Mouse (Mus musculus): ENCODE data around the gene Slc35d3. TPM values are rescaled to one million over a fixed set of nuclear protein-coding genes. Genes with fewer than 3 reads are reported as not detected.

Slc35d3 gene
- total and polyA plus RNA-seq, 2 experiments from 2014 or later: 2.2 to 2.5 TPM

DNA sequence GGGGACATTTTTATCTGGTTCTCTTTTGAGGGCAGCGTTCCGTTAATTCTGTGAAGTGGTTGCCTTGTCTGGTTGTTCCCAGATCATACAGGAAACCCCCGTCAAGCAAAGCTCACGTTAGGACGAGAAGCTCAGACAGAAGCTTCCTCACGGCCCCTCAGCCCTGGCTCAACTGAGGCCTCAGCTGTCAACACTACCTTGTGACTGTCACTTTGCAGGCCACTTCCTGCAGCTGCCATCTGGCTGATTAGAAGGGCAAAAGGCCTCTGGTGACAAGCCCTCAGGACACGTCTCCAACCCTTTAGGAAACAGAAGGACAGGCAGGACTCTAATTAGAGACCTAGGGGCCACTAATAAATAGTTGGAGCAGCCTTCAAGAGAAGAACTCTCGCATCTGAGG lies 35.9 kb downstream of the Slc35d3 start:
- H3K36me3 ChIP-seq (ENCODE audit: insufficient read depth): no peaks in the 10 kb centered on the region
- no peak overlapping the region for H3K4me3 ChIP-seq (ENCODE audit: low read depth, low read length)
- H3K4me2 ChIP-seq (ENCODE audit: low read depth): no peak overlapping the region
- H3K27me3 ChIP-seq (ENCODE audit: insufficient read depth, low read length): no peaks in the 10 kb centered on the region
- WGBS: 56% methylated on average over 8 of the region's 8 CpGs
- no peak for TF ChIP-seq CTCF (IDR thresholded peaks at IDR 0.05; ENCODE audit: low read depth)
- no peak overlapping the region for H3K9ac ChIP-seq
- DNase-seq: no peak
- H3K4me1 ChIP-seq (ENCODE audit: insufficient read depth): no peaks in the 10 kb centered on the region
- no peak overlapping the region for H3K27ac ChIP-seq (ENCODE audit: low read depth, low read length)
- H3K9me3 ChIP-seq (ENCODE audit: low read length): no peaks in the 10 kb centered on the region
- ATAC-seq: no peak

DNA sequence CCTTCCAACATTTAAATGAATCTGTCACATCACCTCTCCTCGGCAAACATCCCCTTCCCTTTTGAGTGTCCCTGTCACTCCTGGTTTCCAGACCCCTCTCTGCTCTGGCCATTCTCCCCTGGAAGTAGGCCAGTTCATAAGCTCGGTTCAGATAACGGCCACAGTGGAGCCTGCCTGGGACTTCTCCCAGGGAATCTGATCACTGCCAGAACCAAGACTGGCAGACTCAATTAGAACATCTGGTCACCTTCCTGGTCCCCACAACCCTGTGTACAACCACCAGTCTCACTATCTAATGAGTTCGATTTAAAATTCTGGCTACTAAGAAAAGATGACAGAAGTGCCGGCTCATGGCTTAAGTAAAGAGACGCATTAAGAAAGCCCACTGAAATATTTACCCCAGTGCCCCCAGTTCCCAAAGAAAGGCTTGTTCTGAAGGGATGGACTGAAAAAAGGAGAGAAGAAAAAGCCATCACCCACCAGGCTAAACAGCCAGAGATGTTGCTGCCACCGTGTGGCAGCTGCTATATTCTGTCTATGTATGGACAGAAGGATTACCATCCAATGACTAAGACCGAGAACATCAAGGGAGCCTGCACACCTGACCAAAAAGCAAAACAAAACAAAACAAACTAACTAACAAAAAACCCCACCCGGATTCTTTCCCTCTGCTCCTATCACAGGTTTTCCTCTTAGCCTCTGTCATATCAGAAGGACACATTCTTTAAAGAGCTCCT lies 39.7 kb downstream of the Slc35d3 start:
- no peak overlapping the region for H3K9ac ChIP-seq
- 45% methylated on average over 9 of the region's 9 CpGs for WGBS
- no peaks in the 10 kb centered on the region for H3K27me3 ChIP-seq (ENCODE audit: insufficient read depth, low read length)
- H3K4me2 ChIP-seq (ENCODE audit: low read depth): no peak overlapping the region
- H3K4me3 ChIP-seq (ENCODE audit: low read depth, low read length): no peak overlapping the region
- no peaks in the 10 kb centered on the region for H3K9me3 ChIP-seq (ENCODE audit: low read length)
- no peak overlapping the region for H3K27ac ChIP-seq (ENCODE audit: low read depth, low read length)
- TF ChIP-seq CTCF (IDR thresholded peaks at IDR 0.05; ENCODE audit: low read depth): peak; percentile 52
- H3K4me1 ChIP-seq (ENCODE audit: insufficient read depth): no peaks in the 10 kb centered on the region
- no peaks in the 10 kb centered on the region for H3K36me3 ChIP-seq (ENCODE audit: insufficient read depth)
- no peak; the same call in 1 of the 2 replicates for ATAC-seq
- DNase-seq: peak; percentile 18

DNA sequence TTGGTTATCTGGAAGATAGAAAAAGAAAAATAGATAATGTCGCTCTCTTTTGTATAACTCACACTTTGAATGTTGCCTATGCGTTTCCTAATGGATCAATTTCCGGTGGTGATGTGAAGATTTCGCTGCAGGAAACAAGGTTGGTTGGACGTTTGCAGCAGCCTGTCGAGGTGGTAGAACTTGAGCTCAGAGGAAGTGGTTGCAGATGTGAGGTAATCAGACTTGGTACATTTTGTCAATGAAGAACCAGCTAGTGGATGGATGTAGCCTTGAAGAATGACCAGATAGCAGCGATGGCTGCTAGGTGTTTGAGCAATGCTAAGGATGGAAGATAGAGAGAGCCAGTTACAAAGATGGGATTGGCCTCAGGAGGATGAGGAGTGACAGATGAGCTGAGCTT lies 46.5 kb downstream of the Slc35d3 start:
- H3K4me3 ChIP-seq (ENCODE audit: low read depth, low read length): no peak overlapping the region
- H3K27ac ChIP-seq (ENCODE audit: low read depth, low read length): no peak overlapping the region
- DNase-seq (no peak), ATAC-seq (no peak)
- no peak for TF ChIP-seq CTCF (IDR thresholded peaks at IDR 0.05; ENCODE audit: low read depth)
- H3K9ac ChIP-seq: no peak overlapping the region
- H3K9me3 ChIP-seq (ENCODE audit: low read length): no peaks in the 10 kb centered on the region
- H3K36me3 ChIP-seq (ENCODE audit: insufficient read depth): no peaks in the 10 kb centered on the region
- no peaks in the 10 kb centered on the region for H3K4me1 ChIP-seq (ENCODE audit: insufficient read depth)
- no peaks in the 10 kb centered on the region for H3K27me3 ChIP-seq (ENCODE audit: insufficient read depth, low read length)
- 91% methylated on average over 7 of the region's 7 CpGs for WGBS
- H3K4me2 ChIP-seq (ENCODE audit: low read depth): no peak overlapping the region

DNA sequence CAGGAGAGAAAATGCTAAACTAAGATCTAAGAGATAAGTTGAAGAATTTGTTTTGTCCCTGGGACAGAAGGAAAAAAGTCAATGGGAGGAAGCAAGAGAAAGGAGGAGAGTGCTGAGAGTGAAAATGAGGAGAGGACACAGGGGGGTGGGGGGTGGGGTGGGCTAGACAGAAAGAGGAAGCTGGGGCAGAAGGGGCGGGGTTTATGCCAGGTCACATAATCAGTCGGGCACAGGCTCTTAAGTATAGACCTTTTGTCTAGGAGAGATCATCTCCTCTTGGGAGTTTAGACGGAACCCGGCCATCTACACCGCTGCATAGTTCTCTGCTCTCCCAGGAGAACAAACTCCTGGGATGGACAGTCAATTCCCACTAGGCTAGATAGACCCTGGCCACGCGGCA lies 48.3 kb downstream of the Slc35d3 start:
- Histone ChIP-seq H3K9me3 (ENCODE audit: low read length) (no peaks in the 10 kb centered on the region), H3K9ac (no peak overlapping the region), H3K4me1 (ENCODE audit: insufficient read depth) (no peaks in the 10 kb centered on the region), H3K27me3 (ENCODE audit: insufficient read depth, low read length) (no peaks in the 10 kb centered on the region), H3K36me3 (ENCODE audit: insufficient read depth) (no peaks in the 10 kb centered on the region), H3K4me2 (ENCODE audit: low read depth) (no peak overlapping the region), H3K4me3 (ENCODE audit: low read depth, low read length) (no peak overlapping the region), H3K27ac (ENCODE audit: low read depth, low read length) (no peak overlapping the region)
- 89% methylated on average over 7 of the region's 7 CpGs for WGBS
- ATAC-seq: no peak
- no peak for DNase-seq
- TF ChIP-seq CTCF (IDR thresholded peaks at IDR 0.05; ENCODE audit: low read depth): no peak

Other genes starting within 250 kb of the Slc35d3 start
- not detected in 2 replicates for gene Il22ra2, start 229.5 kb downstream of the Slc35d3 start, total RNA-seq (2014; rRNA removed)
- gene Il22ra2, start 229.5 kb downstream of the Slc35d3 start, polyA plus RNA-seq (2015; fragmentation: Nextera tagmentation; extraction: Ambion mirVana): not detected in 2 replicates
- gene Il20ra, start 138.9 kb downstream of the Slc35d3 start, total RNA-seq (2014; rRNA removed): 0.19 TPM in 1 of 2 replicates, not detected in the other
- gene Il20ra, start 138.9 kb downstream of the Slc35d3 start, polyA plus RNA-seq (2015; fragmentation: Nextera tagmentation; extraction: Ambion mirVana): not detected in 2 replicates
- gene Pex7, start 56.2 kb upstream of the Slc35d3 start, total RNA-seq (2014; rRNA removed): 26.5 and 38.2 TPM in 2 replicates
- gene Pex7, start 56.2 kb upstream of the Slc35d3 start, polyA plus RNA-seq (2015; fragmentation: Nextera tagmentation; extraction: Ambion mirVana): 31.2 and 33.8 TPM in 2 replicates
- gene Map3k5, start 83.0 kb upstream of the Slc35d3 start, total RNA-seq (2014; rRNA removed): 4.8 and 5.8 TPM in 2 replicates
- 0.77 and 1.3 TPM in 2 replicates for gene Map3k5, start 83.0 kb upstream of the Slc35d3 start, polyA plus RNA-seq (2015; fragmentation: Nextera tagmentation; extraction: Ambion mirVana)

Measured in forebrain, postnatal 0 days (tissue).